Mouse (Mus musculus) C2C12 (cell line): ENCODE measurements at regions not wholly inside any gene's neighbourhood (a gene's known extent, or its start where the extent isn't known, plus 50 kb on each side); places are given as distances from the start of the nearest gene placed in this dataset.

Experiments
- CEBPB ChIP-seq: IDR thresholded peaks from one replicate; pipeline ENCODE4 v1.6.1; 2011; ENCODE audit warnings: low read depth, mild to moderate bottlenecking, control low read depth, moderate library complexity
- CTCF ChIP-seq: IDR thresholded peaks from one replicate; pipeline ENCODE4 v1.5.1; 2011; ENCODE audit not compliant: control insufficient read depth, insufficient read depth, insufficient read length
- MAX ChIP-seq: IDR thresholded peaks from one replicate; pipeline ENCODE4 v1.6.1; 2011; ENCODE audit warnings: mild to moderate bottlenecking, control low read depth
- MYOD1 ChIP-seq: IDR thresholded peaks from one replicate; pipeline ENCODE4 v1.6.1; 2011; ENCODE audit warnings: low read depth; ENCODE audit not compliant: control insufficient read depth, insufficient read length

- TF ChIP-seq CTCF: no peak
- peak; percentile 89 for TF ChIP-seq MYOD1
- TF ChIP-seq MAX: no peak
- TF ChIP-seq CEBPB: no peak
Measured at GRCm38 (mm10) chr14:108034162-108034561, 879.8 kb downstream of the Slitrk1 start.
